Mouse (Mus musculus) layer of hippocampus, adult 9-10 months (tissue): ENCODE data around the gene Swt1.
"Not testable (repeated sequence)": the region's sequence is repeated elsewhere in the genome, so short reads cannot be mapped to it uniquely, and the experiment has no call there.

ENCODE experiments used
- DNase-seq: peaks from one replicate; pipeline ENCODE4 v3.0.0; 2022; ENCODE audit warnings: low spot score

The Swt1 gene

DNA sequence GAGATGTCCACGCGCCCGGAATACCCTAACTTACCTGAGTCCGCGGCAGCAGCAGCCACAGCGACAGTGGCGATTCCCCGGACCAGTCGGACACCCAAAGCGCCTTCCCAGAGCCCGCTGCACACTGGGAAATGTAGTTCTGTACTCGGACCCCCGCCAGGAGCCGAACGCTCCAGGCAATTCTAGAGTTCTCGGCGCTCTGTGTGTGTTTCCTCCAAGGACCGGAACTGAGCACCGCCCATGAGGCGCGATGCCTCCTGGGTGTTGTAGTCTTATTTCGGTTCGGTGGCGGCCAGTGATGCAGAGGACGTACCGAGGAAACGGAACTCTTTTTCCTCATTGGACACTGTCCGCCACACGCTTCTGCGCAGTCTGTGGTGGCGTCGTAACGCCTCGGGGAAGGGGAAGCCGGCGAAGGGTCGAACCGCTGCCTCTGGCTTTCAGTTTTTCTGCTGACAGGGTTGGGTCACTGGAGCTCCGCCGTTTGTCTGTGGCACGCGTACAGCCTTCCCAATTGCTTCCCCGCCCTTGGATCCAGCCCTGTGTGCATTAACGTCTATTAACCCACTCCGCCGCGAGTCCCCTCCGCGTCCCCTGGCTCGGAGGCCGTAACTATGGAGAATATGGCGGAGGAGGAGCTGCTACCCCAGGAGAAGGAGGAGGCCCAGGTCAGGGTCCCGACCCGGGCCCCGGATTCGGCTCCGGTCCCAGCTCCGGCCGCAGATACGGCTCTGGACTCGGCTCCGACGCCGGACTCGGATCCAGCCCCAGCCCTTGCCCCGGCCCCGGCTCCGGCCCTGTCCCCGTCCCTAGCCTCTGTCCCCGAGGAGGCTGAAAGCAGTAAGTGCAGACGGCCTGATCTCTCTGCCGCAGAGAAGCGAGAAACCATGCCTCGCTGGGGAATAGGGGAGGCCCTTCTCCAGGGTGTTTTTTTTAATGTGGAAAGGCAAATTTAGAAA lies at the start of gene Swt1, which contains the start of gene Trmt1l:
Gene Swt1 (minus strand): TSS at position 193 of the 959 bp plus-strand sequence.
Gene Trmt1l (plus strand): TSS at position 280 of the 959 bp plus-strand sequence.
- DNase-seq = peak; percentile 98

- DNase-seq = not testable (repeated sequence)
Observed at GRCm38 (mm10) chr1:151472386-151472785, 44.1 kb upstream of the Swt1 start.

DNA sequence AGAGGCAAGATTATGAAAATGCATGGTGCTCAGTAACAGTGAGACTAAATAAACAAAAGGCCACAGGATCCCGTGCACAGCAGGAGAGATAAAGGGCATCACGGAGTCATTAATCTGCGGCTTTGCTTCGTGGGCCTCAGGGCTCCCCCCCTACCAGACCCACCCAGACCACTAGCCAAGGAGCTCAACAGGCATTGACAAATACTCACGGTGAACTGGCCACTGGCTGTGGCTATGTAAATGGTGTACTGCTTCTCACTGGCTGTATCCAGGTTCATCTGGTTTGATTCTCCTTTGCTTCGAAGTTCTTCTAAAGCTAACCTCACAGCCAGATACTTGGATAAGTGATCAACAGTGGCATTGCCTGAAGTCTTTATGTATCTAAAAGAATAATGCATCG lies 43.2 kb upstream of the Swt1 start:
- DNase-seq = no peak

DNA sequence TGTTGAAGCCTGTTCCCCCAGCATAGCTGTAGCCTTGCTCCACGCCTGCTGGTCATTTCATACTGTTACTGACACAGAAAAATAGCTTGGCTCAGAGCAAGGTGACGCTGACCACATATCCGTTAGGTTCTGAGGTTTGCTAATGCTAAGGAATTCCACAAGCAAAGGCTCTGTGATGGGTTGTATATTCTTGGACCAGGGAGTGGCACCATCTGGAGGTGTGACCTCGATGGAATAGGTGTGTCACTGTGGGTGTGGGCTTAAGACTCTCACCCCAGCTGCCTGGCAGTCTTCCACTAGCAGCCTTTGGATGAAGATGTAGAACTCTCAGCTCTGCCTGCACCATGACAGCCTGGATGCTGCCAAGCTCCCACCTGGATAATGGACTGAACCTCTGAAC lies 38.3 kb upstream of the Swt1 start:
- no peak for DNase-seq

DNA sequence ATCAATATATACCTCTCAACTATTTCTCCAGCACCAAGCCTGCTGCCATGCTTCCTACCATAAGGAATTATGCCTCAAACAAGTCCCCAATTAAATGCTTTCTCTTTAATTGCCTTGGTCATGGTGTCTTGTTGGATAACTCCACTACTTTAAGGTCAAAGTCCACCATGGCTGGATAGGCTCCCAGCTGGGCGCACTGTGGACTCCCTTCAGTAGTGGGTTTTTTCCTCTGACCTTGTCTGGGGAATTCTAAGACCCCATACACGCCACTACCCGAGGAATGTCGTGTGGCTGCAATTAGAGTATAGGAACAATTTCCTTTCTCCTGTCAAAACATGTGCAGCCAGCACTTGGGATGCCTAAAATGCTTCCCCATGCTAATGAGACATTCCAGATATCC lies 36.7 kb upstream of the Swt1 start:
- no peak for DNase-seq

DNA sequence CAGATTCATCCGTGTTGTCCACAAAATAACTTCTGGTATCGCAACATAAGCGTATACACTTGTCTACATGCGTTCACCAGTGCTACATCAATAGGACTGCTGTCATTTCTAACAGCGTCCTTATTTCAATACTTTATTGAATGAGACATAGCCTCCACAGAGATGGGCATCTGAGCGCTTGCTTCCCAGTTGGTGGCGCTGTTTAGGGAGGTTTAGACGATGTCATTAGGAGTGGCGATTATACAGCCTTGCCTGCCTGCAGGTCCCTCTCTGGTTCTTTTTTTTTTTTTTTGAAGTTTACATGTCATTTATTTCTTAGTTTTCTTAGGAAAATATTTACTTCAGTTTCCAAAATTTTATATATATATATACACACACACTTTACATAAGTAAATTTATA lies 33.0 kb upstream of the Swt1 start:
- no peak for DNase-seq

- no peak for DNase-seq
Observed at GRCm38 (mm10) chr1:151457087-151457486, 28.8 kb upstream of the Swt1 start.

DNA sequence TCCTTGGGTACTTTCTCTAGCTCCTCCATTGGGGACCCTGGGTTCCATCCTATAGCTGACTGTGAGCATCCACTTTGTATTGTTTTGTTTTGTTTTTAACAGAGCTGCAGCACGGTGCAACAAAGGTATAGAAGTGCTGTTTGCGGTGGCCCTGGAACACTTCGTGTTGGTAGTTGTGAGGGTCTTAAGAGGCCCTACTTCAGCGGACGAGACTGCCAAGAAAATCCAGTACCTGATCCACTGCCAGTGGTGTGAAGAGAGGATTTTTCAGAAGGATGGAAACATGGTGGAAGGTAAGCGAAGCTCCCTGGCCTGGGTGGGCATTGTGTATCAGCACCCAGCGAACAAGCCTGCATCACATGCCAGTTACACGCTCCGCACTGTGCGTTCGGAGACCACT lies 23.7 kb upstream of the Swt1 start:
- no peak for DNase-seq

DNA sequence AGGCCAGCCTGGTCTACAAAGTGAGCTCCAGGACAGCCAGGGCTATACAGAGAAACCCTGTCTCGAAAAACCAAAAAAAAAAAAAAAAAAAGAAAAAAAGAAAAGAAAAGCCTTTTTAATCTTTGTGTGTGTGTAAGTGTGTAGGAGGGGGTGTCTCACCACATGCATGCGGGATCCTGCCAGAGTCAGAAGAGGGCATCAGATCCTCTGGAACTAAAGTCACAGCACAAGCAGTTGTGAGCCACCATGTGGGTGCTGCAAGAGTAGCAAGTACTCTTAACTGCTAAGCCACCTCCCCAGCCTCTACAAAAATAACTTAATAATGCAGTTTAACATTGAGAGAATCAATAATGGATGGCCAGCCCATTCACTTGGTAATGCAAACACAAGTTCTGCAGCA lies 22.6 kb upstream of the Swt1 start:
- no peak for DNase-seq

- no peak for DNase-seq
Observed at GRCm38 (mm10) chr1:151449866-151450265, 21.6 kb upstream of the Swt1 start.

DNA sequence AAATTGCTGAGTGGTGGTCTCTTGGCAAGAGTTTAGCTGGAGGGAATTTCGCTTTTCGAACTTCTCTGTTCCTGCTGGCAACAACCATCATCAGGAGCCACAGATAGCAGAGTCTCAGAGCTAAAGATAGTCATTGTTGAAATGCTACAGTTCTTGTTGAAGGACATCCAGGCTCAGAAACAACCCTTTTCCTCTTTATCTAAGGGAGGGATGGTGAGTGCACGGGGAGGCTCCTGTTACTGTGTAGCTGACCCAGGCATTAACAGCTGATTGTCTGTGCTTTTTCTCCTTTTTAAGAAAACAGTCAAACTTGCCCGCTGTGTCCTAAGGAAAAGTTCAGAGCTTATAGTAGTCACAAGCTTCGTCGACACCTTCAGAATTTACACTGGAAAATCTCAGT lies 7.2 kb upstream of the Swt1 start:
- DNase-seq = no peak

DNA sequence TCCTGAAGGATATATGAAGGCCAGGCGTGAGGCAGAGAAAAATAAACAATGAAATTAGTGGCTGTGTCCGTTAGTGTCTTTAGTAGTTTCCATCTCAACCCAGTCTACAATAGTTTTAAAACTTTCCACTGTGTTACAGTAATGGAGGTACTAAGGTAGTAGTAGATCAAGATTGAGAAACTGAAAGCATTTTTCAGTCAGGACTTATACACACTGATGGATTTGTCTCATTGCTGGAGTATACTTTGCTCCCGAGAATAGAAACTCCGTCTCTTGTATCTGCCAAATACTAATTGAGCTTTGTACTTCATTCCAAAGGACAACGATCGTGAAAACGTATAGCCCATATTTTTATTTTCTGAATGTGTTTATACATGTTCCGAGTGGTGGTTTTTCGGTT lies 1.1 kb upstream of the Swt1 start:
- no peak for DNase-seq

- no peak for DNase-seq
Observed at GRCm38 (mm10) chr1:151427888-151428262, 380 bp downstream of the Swt1 start.

DNA sequence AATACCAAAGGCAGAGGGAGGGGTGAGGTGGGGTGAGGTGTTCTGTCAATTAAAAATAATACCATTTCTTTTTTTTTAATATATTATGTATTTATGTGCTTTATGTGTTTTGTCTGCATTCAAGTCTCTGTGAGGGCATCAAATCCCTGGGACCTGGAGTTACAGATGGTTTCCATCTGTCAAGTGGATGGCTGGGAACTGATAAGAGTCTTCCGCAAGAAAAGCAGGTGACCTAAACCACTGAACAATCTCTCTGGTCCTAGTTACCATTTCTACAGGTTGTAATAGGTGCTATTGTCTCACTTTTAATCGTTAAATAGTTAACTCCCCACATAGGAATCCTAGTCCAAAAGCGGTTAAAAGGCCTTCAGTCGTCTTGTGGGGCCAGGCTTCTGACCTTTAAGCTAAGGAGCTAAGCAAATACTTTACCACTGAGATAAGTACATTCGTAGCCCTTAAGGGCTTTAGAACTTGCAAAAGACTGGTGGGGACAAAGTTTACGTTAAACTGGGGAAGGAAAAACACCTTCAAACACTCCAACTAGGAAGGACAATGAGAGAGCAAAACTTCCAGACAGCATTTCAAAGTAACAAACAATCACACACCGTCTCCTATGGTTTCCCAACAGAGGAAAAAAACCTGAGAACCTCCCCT lies 1.2 kb downstream of the Swt1 start:
- DNase-seq = no peak

- DNase-seq = no peak
Observed at GRCm38 (mm10) chr1:151422178-151422577, 6.1 kb downstream of the Swt1 start.

GRCm38 (mm10) chr1:151409827-151410226 lies 18.4 kb downstream of the Swt1 start:
- no peak for DNase-seq

- no peak for DNase-seq
Observed at GRCm38 (mm10) chr1:151390029-151390428, 38.2 kb downstream of the Swt1 start.

DNA sequence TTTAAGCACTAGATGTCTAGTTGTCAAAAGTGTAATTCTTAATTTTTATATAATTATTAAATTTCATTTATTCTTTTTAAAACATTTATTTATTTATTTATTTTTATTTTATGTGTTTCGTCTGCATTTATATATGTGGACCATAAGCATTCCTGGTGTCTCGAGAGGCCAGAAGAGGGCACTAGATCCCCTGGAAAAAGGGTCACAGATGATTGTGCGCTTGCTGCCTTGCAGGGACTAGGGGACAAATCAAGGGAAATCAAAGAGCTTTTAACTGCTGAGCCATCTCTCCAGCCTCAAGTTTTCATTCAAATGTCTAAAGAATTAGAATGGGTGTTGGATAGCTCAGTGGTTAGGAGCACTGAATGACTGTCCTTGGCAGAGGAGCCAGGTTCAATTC lies 50.9 kb downstream of the Swt1 start:
- DNase-seq = no peak

DNA sequence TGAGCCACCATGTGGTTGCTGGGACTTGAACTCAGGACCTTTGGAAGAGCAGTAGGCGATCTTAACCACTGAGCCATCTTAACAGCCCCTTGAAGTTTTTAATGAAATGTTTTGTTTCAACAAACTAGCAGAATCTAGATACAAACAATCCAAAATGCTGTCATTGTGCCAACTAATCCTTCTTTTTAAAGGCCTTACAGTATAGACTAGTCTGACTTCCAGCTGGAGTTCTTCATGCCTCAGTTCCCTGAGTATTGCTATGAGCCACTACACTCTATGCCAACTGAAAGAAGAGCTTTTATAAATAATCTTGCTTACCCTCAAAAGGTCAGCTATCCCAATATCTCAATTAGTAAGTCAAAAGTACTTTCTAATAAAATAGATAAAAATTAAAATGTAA lies 55.4 kb downstream of the Swt1 start:
- no peak for DNase-seq

DNA sequence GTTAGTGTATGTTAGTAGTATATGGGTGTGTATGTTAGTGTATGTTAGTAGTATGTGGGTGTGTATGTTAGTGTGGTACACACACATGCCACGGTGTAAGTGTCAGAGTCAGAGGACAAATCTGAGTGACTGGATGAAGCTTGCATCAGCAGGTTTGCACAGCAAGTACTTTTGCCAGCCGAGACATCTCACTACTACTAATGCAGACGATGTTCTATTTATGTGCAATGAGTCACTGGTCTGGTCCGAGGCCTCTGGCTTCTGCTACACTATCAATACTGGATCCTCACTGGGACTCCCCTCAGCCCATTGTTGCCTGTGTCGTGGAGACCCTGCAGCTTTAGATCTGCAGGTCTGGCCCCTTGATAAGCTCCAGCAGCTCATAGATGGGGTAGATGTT lies 56.7 kb downstream of the Swt1 start:
- DNase-seq = no peak

DNA sequence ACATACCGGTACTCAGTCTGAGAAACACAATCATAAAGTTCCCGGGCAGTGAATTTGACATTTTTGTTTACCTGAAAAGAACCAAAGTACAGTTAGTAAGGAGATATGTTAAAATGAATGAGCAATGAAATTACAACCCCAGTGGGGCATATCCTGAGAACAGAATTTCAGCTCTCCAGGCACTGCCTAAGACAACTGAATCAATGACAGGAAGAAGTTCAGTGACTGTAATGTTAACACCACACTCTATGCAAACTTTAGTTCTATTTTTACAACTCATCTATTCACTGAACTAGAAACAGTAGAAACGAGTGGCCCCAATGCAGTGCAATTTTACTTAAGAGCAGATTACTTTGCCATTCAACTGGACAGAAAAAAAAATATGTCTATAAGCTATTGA lies 57.7 kb downstream of the Swt1 start:
- DNase-seq = no peak

DNA sequence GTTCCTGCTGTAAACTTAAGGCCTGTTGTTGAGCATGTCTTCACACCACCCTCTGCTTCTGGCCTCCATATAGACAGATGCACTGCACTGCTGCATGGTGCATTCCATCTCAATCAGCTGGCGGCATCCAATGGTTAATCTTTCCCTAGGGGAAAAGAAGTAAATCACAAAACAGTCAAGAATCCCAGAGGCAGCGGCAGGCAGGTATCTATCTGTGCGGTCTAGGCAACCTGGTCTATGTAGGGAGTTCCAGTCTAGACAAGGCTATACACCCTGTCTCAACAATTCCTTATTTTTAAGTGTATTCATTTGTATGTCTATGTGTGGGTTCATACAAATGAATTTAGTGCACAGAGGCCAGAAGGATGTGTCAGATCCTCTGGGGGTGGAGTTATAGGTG lies 59.8 kb downstream of the Swt1 start:
- DNase-seq = no peak

DNA sequence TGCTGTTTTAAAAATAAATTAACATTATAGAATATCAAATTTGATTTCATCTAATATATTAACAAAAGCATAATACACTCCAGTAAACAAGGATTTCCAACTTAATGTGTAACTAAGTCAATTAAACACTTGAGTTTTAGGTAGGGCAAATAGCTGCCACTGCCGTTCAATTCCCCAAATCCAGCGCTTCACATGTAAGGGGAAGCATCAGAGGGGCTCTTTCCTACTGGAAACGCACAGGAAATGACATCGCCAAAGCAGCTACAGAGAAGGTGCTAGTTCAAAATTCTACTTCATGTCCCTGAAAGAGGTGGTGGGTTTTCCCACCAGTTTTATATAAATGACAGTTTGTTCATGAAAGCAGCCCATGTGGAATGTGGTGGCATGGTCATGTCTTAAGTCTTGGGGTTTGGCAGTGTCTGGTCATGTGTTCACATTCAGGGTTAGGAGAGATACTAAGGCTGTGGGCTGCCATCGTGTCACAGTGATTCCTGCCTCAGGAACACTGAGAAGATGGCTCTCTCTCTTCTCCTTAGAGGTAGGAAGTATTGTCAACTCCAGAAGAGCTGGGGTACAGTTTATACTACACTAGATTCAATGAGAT lies 60.4 kb downstream of the Swt1 start:
- no peak for DNase-seq
